Mouse (Mus musculus) erythroid progenitor cell, adult 5-6 weeks (primary cell): ENCODE data around the gene Rpn2. TPM values are rescaled to one million over a fixed set of nuclear protein-coding genes. Genes with fewer than 3 reads are reported as not detected.

ENCODE experiments used
- ATAC-seq: replicated peaks from 2 replicates; pipeline ENCODE4 v1.8.0; 2016; ENCODE audit warnings: moderate number of reproducible peaks, mild to moderate bottlenecking, moderate TSS enrichment, inconsistent platforms; ENCODE audit not compliant: poor library complexity, low FRiP score, severe bottlenecking
- total RNA-seq, 2 experiments: library from RNA; stranded (forward) in 1 of 2; stranded (reverse) in 1 of 2; fragments of 150-400 nt in 1 of 2; fragments of 186-747, 209-891 nt in 1 of 2; gene quantifications; 2 replicates each; pipeline versions ENCODE4 v1.2.3 to v1.2.4; 2015 to 2017; ENCODE audit warnings: low replicate concordance in 2 of 2

Rpn2 gene
- 59.5 and 64.5 TPM in 2 replicates for total RNA-seq (2015; ENCODE audit: low replicate concordance)
- 56.5 and 70.4 TPM in 2 replicates for total RNA-seq (2017; ENCODE audit: low replicate concordance)

DNA sequence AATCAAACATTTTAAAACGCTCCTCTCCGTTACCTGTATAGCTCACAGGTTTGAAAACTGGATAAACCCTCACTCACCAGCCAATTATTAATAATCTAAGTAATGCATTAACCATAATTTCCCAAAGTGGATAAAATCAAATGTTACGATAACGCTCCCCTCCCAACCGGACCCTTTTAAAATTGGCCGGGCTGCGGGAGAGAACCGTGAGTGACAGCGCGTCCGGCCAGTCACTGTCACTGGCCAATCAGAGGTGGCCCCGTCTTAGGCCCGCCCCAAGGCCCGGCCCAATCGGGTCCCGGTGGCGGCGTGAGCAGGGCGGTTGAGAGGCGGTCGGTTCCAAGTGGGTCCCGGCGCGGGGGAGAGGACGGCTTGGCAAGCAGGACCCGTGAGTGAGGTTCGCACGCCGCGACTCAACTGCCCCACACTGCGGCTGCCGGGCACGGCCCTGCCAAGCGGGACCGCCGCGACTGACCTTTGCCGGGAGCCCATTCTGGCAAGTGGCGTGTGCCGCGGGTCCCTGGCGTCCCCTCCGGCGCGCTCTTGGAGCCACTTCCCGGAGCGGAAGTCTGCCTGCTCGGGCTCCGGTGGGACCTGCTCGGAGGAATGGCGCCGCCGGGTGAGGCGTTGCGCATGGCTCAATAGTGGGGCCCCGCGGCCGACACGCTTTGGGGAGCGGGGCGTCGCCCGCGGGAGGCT is at the start of gene Rpn2:
TSS of gene Rpn2 (plus strand) at position 301 of the 699 bp plus-strand sequence.
- peak; percentile 98 for ATAC-seq

DNA sequence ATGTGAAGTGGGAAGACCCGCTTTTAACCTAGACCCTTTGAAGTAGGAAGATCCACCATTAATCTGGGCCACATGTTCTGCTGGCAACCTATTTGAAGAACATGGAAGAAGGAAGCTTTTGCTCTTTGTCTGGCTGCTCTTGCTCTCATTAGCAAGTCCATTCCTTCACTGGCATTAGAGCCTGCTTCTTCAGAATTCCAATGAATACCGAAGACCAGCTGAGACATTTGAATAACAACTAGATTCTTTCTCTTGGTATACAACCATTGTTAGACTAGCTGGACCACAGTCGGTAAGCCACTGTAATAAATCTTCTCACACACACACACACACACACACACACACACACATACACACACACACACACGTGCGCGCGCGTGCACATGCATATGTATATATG is 42.9 kb upstream of the Rpn2 start:
- no peak for ATAC-seq

DNA sequence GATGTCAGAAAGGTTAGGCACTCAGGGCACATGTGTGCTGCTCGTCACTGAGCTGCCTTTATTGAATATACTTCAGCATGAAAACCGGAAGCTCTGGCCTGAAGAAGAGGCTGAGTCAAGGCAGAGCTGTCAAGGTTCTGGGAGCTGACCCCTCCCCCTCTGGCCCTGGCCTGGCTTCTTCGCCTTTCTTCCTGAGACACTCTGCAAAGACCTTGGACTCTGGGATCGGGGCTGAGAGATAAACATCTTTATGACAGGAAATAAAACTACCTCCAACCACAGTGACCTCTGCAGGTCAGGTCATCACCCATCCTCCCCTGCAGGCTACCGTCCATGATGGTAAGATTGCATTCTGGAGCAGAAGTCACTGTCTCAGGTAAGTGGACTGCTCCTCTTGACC is 33.8 kb upstream of the Rpn2 start:
- no peak for ATAC-seq

DNA sequence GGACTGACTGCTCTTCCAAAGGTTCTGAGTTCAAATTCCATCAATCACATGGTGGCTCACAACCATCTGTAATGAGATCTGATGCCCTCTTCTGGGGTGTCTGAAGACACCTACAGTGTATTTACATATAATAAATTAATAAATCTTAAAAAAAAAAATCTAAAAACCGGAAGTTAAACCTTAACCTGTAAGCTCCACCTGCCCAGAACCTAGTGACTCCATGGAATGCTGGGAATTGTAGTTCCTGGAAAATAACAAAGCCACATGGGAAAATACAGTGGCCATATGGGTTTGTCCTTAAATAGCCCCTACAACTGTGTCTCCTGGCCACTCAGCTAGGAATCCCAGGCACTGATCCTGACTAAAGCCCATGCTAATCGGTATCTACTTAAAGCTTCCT is 33.2 kb upstream of the Rpn2 start:
- ATAC-seq = no peak

DNA sequence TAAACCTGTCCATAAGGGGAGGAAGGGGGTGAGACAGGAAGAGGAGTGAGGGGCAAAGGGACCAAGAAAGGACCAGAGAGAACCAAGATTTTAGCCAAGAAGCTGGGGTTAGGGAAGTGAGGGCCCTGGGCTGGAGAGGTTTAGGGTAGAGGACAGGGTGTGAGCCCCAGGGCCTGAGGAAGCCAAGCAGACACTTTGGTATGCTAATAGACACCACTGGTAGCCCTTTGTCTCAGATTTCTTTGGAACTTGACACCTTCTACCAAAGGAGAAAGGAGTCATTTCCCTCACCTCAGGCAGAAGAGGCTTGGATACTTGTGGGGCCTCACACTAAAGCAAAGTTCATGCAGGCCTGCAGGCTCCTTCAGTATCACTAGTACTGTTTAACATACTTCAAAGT is 30.7 kb upstream of the Rpn2 start:
- ATAC-seq = no peak

DNA sequence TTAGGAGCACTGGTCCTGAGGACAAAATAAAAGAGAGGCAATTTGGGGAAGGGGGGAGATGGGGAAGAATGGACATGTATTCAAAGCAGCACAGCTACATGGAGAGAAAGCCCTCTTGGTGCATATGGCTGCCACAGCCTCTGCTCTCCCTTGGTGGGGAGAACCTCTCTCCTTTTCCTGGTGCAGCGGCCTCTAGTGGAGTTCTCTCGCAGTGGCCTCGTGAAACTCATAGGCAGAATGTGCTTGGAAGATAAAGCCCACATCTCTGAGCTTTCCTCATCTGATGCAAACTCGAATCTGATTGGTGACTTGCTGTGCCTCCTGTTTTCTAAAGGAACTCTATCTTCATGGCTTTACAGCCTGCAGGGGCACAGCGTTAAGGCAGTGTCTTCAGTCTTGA is 19.1 kb upstream of the Rpn2 start:
- peak; percentile 73 for ATAC-seq

DNA sequence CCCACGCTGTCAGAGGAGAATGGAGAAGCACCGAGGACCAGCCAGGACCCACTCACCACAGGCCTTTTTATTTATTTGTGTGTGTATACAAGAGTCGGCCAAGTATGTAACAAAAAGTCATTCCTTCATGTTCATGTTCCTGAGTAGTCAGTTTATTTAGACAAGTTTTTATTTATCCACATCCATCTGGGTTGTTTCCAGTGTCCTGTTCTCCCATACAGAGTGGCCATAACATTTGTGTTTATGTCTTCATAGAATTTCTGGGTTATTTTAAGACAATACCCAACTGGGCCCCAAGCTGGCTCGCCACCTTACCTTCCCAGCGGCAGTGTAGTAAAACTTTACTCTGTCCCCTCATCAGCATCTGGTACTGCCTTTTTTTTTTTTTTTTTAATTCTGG is 16.9 kb upstream of the Rpn2 start:
- ATAC-seq = no peak

DNA sequence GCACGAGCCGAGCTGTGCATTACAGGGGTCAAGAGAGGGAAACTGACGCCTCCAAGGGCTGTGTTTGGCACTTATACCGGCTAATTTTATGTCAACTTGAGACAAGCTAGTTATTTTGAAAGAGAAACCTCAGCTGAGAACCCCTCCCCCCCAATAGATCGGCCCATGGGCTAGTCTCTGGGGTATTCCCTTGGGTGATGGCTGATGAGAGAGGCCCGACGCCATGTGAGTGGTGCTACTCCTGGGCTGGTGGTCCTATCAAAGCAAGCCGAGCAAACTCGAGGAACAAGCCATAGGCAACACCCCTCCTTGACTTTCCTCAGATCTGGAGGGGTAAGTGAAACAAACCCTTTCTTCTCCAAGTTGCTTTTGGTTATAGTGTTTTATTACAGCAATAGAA is 16.3 kb upstream of the Rpn2 start:
- ATAC-seq = no peak

DNA sequence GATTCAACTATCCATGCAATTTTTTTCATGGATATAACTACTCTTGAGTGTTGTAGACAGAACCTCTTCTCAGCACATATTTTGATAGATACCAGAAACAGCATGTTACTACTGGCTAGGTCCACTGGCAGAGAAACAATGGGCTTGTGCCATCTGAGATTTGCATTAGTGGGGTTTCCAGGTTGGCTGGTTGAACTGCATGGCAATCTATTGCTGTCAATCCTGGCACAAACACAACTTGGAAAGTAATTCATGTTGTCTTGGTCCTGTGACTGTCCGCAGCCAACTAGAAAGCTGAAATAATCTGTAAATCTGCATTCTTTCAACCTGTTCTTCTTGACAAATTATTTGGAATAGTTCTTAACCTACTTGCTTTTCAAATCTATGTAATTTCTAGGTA is 15.7 kb upstream of the Rpn2 start:
- ATAC-seq = no peak

DNA sequence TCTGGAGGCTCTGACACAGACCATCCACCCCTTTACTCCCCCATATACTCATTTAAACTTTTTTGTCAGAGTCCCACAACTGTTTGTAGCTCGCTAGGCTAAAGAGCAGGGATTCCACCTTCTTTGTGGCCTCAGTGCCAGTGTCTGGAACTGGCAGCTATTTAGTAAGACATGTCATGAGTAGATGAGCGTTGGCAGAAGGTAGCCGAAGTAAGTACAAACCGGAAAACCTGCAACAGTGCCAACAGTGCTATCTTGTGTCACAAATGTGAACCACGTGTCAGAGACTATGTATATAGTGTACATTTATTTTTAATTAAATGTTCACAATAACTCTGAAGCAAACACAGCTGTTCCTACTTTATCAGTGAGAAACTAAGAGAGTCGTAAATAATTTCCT is 15.0 kb upstream of the Rpn2 start:
- ATAC-seq = no peak

DNA sequence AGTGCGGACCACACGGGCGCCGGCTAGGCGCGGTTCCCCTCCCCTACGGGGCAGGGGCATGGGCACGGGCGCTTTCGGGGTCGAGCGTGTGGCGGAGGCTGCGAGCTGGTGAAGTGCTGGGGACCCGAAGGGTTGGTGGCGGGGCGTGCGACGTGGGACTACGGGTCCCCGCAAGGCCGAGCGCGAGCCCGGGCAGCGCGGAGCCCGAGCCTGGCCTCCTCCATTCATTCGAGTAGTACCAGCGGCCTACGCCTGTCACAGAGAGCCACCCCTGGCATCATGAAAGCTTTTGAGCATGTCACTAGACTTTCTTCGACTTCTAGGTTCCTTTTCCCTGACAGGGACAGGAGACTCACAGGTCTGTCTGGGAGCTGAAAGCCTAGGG is 591 bp downstream of the Rpn2 start, which contains the start of gene Mroh8:
TSS of gene Mroh8 (minus strand) at position 134 of the 385 bp plus-strand sequence.
- ATAC-seq = peak; percentile 26

DNA sequence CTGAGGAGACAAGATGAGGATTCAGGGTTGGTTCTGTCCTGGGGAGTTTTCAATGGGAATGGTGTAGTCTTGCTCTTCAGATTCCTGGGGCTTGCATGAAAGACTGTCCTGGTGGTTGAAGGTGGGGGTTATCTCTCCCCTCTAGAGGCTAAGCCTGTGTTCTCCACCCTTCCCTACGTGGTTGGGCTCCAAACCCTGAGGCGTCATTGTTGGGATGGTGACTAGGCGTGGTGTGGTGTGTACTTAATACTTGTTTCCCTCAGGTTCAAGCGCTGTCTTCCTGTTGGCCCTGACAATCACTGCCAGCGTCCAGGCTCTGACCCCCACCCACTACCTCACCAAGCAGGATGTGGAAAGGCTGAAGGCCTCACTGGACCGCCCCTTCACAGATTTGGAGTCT is 4.5 kb downstream of the Rpn2 start:
- ATAC-seq = no peak

DNA sequence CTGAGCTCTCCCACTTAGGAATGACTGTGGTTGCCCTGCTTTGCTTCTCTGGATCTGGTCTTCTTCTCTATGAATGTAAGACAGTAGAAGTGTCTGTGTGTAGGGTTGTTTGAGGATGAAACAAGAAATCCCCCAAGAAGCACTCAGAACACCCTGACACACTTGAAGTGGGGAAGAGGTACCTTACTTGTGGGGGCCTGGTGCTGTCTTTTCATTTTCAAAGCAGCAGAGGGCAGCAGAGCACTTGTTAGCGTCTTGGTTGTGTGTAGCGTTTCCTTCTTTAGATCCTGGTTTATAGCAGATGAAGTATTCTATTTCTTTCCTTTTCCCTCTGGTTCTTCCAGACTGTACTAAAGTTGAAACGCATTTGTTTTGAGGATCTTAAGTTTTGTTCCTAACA is 8.7 kb downstream of the Rpn2 start:
- peak; percentile 70; the same call in 1 of the 2 replicates for ATAC-seq

DNA sequence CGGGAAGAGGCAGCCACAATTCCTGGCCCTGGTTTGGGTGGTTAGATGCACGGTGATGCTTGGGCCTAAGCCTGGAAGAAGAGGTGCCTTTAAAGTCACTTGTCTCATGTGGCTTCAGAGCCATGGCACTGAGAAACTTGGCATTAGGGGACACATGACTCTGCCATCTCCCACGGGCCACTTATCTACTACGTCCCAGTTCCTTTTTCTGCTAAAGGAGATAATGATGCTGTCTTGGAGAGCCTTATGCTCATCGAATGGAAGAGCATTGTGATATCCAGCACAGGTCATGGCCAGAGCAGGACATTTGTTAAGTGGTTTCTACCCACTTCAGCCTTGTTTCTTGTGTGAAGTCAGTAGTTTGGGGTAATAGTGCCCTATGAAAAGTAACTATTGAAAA is 10.2 kb downstream of the Rpn2 start:
- ATAC-seq = peak; percentile 58

DNA sequence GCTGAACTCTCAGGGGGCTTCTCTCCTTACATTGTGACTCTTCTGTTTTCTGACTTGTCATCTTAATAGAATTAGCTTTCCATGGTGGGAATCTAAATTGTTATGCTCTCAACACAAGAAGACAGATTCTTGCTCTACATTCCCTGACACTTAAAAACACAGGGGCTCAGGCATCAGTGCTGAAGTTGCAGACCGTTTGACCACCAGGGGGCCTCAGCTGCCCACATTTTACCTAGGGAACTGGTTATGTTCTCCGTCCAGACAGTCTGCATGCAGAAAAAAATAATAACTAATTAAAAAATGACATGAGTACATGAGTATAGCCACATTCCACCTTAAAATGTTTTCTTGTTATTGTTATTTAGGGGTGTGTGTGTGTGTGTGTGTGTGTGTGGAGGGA is 13.3 kb downstream of the Rpn2 start:
- peak; percentile 49; the same call in 1 of the 2 replicates for ATAC-seq

DNA sequence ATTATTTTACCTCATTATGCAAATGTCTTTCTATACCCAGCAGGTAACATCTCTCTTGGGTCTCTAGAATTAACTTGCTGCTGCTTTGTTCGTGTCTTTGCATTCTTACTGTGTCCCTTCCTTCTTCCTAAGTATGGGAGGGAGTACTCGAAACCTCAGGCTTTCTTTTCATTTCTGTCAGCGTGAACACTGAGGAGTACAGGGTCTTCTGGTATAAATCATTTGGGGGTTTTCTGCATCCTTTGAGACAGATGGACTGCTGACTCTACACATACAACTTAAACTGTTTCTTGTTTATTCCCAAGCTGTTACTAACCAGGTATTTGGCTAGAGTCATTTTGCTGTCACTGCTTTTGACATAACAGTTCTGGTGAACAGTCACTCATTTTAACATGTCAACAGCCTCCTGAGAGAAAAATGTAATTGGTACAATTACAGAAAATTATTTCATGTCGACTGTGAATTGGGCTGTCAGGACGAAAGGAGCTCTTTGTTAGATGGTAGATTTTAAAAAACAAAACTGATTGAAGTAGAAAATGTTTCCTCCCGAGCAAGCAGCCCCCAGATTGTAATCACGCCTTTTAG is 17.4 kb downstream of the Rpn2 start:
- no peak for ATAC-seq

DNA sequence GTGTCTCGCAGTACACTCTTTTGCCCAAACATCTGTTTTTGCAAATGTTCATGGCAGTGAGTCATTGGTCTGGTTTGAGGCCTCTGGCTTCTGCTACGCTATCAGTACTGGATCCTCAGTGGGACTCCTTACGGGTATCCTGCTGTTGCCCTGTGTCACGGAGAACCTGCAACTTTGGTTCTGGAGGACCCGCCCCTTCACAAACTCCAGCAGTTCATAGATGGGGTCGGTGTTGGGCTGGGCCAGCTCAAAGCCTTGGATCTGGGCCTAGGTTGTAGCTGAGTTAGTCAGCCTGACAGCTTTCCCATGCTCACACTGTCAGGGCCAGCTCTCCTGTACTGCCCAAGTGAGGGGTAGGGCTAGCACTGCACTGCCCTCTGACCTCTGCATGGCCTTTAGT is 21.2 kb downstream of the Rpn2 start:
- ATAC-seq = no peak

DNA sequence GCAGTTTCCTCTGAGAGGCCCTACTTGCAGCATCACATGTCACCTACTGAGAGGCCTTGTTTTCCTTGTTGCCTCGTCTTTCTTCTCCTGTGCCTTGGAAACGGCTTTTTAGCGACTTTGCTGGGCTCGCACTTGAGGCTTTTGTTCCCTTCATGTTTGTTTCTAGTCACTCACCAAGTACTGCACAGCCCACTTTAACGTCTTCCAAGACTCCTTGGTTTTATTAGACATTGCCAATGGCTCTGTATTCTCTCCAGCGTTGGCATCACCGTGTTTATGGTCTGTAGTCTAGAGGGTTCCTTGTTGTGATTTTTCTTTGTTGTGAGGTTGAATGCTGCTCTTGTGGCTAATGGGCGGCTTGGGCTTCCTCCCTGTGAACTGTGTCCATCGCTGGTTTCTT is 24.3 kb downstream of the Rpn2 start:
- ATAC-seq = no peak

DNA sequence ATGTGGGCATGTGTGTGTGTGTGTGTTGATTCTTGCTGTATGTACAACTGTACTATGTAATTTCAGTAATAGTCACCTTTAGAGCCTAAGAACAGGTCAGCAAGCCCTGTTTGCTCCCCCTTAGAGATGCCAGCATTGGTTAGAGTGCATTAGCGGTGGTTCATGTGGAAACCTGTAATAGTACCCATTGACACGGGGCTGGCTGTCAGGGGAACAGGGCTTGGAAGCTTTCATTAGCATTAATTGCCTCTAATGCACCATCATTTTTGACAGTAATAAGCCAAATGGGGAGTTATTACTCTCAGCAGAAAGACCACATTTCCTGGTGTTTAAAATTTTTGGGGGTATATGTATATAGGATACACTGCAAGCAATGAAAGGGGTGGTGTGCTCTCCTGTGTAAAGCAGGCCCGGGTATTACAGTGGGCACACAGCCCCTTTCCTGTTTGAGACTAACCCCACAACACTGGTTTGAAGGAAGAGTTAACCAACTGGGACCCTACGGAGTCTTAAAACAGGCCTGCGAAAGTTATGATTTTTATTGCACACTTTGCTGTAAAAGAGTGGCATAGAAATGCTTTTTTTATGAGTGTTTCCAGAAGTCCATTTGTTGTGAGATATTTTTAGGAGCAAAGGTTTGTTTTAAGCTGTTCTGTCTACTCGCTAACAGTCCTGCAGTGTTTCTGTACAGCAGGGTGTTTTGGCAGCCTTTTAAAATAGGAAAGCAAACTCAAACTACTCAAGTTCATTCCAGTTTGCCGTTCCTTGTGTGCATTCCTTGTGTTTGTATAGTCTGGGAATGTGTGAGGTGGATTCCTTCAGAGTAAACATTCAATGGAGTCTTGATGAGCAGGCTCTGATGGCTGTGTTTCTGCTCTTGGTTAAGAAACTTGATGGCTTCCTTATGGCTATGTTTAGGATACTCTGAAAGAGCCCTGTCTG is 27.5 kb downstream of the Rpn2 start:
- no peak for ATAC-seq

DNA sequence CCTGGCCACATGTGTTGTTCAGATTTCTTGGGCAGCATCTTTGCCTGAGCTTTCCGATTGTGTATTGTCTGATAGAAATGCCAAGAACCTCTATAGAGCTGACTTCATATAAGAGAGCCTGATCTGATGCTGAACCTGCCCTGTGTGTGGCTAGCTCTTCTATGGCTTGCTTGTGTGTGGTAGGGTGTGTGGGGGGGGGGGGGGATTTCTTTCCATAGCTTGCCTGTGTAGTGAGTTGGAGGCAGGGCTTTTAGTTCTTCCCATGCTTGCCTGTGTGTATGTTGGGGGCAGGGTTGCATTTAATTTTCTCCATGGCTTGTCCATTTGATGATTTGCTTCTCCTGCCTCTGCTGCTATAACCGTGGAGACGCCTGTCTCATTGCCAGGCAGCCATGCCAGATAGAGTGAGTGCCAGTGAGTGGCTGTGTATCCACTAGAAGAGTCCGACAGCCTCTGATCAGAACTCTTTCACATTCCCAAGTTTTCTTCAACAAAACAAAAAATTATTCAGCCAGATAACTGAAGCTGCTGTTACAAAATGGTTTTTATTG is 29.0 kb downstream of the Rpn2 start:
- no peak for ATAC-seq
